Mouse (Mus musculus) kidney, adult 2 months (tissue): Measurements from ENCODE around the gene Ttc7.

Experiments
- CTCF ChIP-seq: fragments of 200-500 bp; conservative IDR thresholded peaks from 2 replicates; pipeline ENCODE4 v1.5.1; 2011; ENCODE audit warnings: low read depth, mild to moderate bottlenecking, control low read depth, low read length, moderate library complexity, mixed read lengths; ENCODE audit not compliant: insufficient read depth, insufficient read length
- POLR2A ChIP-seq: fragments of 200-500 bp; IDR thresholded peaks from one replicate; pipeline ENCODE4 v1.6.1; 2011; ENCODE audit warnings: low read depth, low read length, control low read depth

DNA sequence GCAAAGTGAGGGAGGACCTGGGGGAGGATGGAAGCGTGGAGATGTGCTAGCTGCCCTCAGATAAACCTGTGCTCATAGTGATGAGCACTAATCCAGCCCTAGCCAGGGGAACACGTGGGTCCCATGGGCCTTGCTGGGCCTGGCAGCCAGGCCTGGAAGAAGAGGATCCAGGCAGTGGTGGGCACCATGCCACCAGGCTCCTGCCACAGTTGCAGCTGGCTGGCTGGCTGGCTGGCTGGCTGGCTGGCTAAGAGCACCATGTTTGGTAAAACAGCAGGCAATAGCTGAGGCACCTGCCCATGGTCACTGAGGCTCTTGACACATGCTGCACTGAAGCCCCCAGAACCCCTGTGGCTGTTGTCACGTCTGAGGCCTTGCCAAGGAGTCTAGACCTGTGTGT is 85.0 kb downstream of the Ttc7 start:
- TF ChIP-seq CTCF (no peak), POLR2A (no peak)
